ENCODE assay signal across 8 mouse cellular contexts in genomic region chr8:95702480-95703446, GRCm38 (mm10). TPM values are rescaled to one million over a fixed set of nuclear protein-coding genes. Genes with fewer than 3 reads are reported as not detected.
A peak's percentile ranks its signal among the peaks of the same experiment; 100 is the strongest.
DNase-seq lines count a peak whose midpoint lies in the region.

No protein-coding gene starts in this region.

- H3K36me3 ChIP-seq in macrophage (ENCODE audit: inconsistent target), result no peaks in the 10 kb centered on the region

- H3K79me2 ChIP-seq in macrophage (ENCODE audit: inconsistent target), result no peaks in the 10 kb centered on the region

- intact Hi-C loops in gastrocnemius, postnatal 14 days (cut with DNase I; ENCODE audit: low total_unique reads), result no loop called here

- H3K4me3 ChIP-seq in macrophage (ENCODE audit: inconsistent target), result peak overlapping the region; percentile 26

- peak; percentile 77 to 86 for DNase-seq in adrenal gland, adult (ENCODE audit: inconsistent age in 2 of 2, low spot score in 1 of 2)
- peak; percentile 94 for DNase-seq in embryo, embryonic 10.5 days (ENCODE audit: low spot score)
- DNase-seq in gastrocnemius, postnatal 14 days, result peak; percentile 86
- peak; percentile 87 for DNase-seq in induced T-regulatory cell, adult 2 months (ENCODE audit: low read depth)
- peak; percentile 87 to 96 for DNase-seq in left cerebral cortex, adult 8-10 months (ENCODE audit: low spot score in 2 of 2)
- DNase-seq in right cerebral cortex, adult 2 months (ENCODE audit: low spot score in 2 of 2), result peak; percentile 89 to 94
- peak; percentile 64 for DNase-seq in urinary bladder, postnatal 25 days (ENCODE audit: low spot score)

- H3K27ac ChIP-seq in macrophage, result no peak overlapping the region

- WGBS in macrophage (ENCODE audit: missing documents), result 7% methylated on average over 34 of the region's 34 CpGs

RNA-seq across cellular contexts. Expression of gene Setd6, which starts 12.9 kb away (rescaled TPM):
- 10 to 100 TPM in 1 of 2 experiments, 1 to 10 TPM in 1; 9.4 to 10.4 TPM for total RNA-seq in gastrocnemius, postnatal 14 days (2021)
- 10 to 100 TPM; 17.6 to 25.4 (median 23.4) TPM for total RNA-seq in left cerebral cortex, adult 8-10 months (2022)
- 10 to 100 TPM in 19 of 26 experiments, 1 to 10 TPM in 7; 3.2 to 29.4 (median 15.9) TPM for total RNA-seq in macrophage (2018; cell fraction: chromatin; rRNA removed)
- total RNA-seq in macrophage (2018; cell fraction: cytosol; rRNA removed), result 1 to 10 TPM; 4.5 to 8.3 (median 6.0) TPM
- 10 to 100 TPM in 22 of 26 experiments, 1 to 10 TPM in 4; 5.3 to 39.5 (median 16.1) TPM for total RNA-seq in macrophage (2018; cell fraction: nucleus; rRNA removed)
- 9.0 to 20.4 TPM (median 10.3 TPM) in 3 replicates for polyA plus RNA-seq in macrophage (2018)

RNA-seq across cellular contexts. Expression of gene Ndrg4, which starts 26.0 kb away (rescaled TPM):
- total RNA-seq in gastrocnemius, postnatal 14 days (2021), result 1 to 10 TPM; 6.5 to 8.8 TPM
- 1,000 to 10,000 TPM; 1,680 to 1,868 (median 1,803) TPM for total RNA-seq in left cerebral cortex, adult 8-10 months (2022)
- total RNA-seq in macrophage (2018; cell fraction: chromatin; rRNA removed), result 1 to 10 TPM in 1 of 26 experiments, not detected in 25; 4.6 TPM
- under 1 TPM in 23 of 26 experiments, not detected in 3; 0.07 to 0.75 (median 0.19) TPM for total RNA-seq in macrophage (2018; cell fraction: cytosol; rRNA removed)
- under 1 TPM in 6 of 26 experiments, not detected in 20; 0.29 to 0.82 (median 0.65) TPM for total RNA-seq in macrophage (2018; cell fraction: nucleus; rRNA removed)
- polyA plus RNA-seq in macrophage (2018), result 0.12 to 0.73 TPM in 2 of 3 replicates, not detected in the other

Comparison
In these comparisons a context has a peak if more than half of its experiments do, and no peak if none do; other contexts are left out.
1. RNA of gene Ndrg4, which starts 26.0 kb away (total RNA-seq): 1,680 to 1,868 TPM in left cerebral cortex, adult 8-10 months; 6.5 to 8.8 TPM in gastrocnemius, postnatal 14 days; every median in the first group is over 100 times any median in the second.
2. Peak in every context shown above with its lines, with median percentiles within 50 percentile points of each other: DNase-seq.